Mouse (Mus musculus) midbrain, embryonic 15.5 days (tissue): ENCODE results near the gene Gm26620. TPM values are rescaled to one million over a fixed set of nuclear protein-coding genes. Genes with fewer than 3 reads are reported as not detected.
A peak's percentile ranks its signal among the peaks of the same experiment; 100 is the strongest.

ENCODE experiments used
- ATAC-seq: fragments of 200-750 bp; cut with Nextera tagmentation; replicated peaks from 2 replicates; pipeline ENCODE4 v1.8.0; 2017; ENCODE audit warnings: moderate TSS enrichment
- H3K27ac ChIP-seq: fragments of 300-500 bp; sonication (generic); 2 replicates; pipeline ENCODE4 v1.5.1; 2015; ENCODE audit warnings: mild to moderate bottlenecking, inconsistent platforms
- H3K27me3 ChIP-seq: fragments of 300-500 bp; sonication (generic); replicated peaks from 2 replicates; pipeline ENCODE4 v1.6.1; 2015; ENCODE audit warnings: inconsistent platforms
- H3K36me3 ChIP-seq: fragments of 300-500 bp; sonication (generic); replicated peaks from 2 replicates; pipeline ENCODE4 v1.6.1; 2015; ENCODE audit warnings: inconsistent platforms
- H3K4me1 ChIP-seq: fragments of 300-500 bp; sonication (generic); 2 replicates; pipeline ENCODE4 v1.6.1; 2015; ENCODE audit warnings: inconsistent platforms
- H3K4me2 ChIP-seq: fragments of 300-500 bp; sonication (generic); 2 replicates; pipeline ENCODE4 v1.6.1; 2015; ENCODE audit warnings: inconsistent platforms, mild to moderate bottlenecking, moderate library complexity
- H3K4me3 ChIP-seq: fragments of 300-500 bp; sonication (generic); 2 replicates; pipeline ENCODE4 v1.5.1; 2015; ENCODE audit warnings: mild to moderate bottlenecking, inconsistent platforms
- H3K9ac ChIP-seq: fragments of 300-500 bp; sonication (generic); 2 replicates; pipeline ENCODE4 v1.6.1; 2015; ENCODE audit warnings: mild to moderate bottlenecking, inconsistent platforms
- H3K9me3 ChIP-seq: fragments of 300-500 bp; sonication (generic); 2 replicates; pipeline ENCODE4 v1.6.1; 2016; ENCODE audit warnings: inconsistent platforms
- WGBS: fragments of 180-500 bp; shearing (Covaris S2); methylation state at CpG from one replicate; pipeline ENCODE4 v1.1.7; 2015; ENCODE audit warnings: mixed read lengths; 5-methylcytosine and 5-hydroxymethylcytosine counted together
- polyA plus RNA-seq: library from polyadenylated mRNA; unstranded; fragments of >200 nt; fragmentation: Nextera tagmentation; extraction: Ambion mirVana; gene quantifications from 2 replicates; pipeline ENCODE4 v1.2.1, GENCODE M21; 2015

Gm26620 gene
- polyA plus RNA-seq, 1 experiment from 2014 or later: 0.76 TPM

DNA sequence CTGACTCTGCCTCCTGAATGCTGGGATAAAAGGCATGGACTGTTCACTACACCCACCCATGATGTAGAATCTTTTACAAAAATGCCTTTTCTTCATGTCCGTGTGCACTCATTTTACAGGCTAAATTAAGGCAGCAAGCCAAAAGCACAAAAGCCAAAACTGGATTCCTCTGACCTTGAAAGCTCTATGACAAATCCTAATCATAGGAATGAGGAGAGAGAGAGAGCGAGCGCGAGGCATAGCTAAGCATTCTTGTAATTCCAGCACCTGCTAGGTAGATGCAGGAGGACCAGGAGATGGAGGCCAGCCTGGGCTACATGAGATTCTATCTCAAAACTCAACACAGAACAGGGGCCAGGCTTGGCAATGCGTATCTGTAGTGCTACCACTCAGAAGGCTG is 8.0 kb upstream of the Gm26620 start:
- ATAC-seq: no peak
- Histone ChIP-seq H3K4me2 (no peak overlapping the region), H3K4me3 (no peak overlapping the region), H3K4me1 (no peaks in the 10 kb centered on the region), H3K9ac (no peak overlapping the region), H3K27ac (no peak overlapping the region), H3K27me3 (no peaks in the 10 kb centered on the region), H3K36me3 (peaks cover 28% of the 10 kb centered on the region; the same call in 1 of the 2 replicates), H3K9me3 (no peaks in the 10 kb centered on the region)
- WGBS: 96% methylated on average over 5 of the region's 5 CpGs

DNA sequence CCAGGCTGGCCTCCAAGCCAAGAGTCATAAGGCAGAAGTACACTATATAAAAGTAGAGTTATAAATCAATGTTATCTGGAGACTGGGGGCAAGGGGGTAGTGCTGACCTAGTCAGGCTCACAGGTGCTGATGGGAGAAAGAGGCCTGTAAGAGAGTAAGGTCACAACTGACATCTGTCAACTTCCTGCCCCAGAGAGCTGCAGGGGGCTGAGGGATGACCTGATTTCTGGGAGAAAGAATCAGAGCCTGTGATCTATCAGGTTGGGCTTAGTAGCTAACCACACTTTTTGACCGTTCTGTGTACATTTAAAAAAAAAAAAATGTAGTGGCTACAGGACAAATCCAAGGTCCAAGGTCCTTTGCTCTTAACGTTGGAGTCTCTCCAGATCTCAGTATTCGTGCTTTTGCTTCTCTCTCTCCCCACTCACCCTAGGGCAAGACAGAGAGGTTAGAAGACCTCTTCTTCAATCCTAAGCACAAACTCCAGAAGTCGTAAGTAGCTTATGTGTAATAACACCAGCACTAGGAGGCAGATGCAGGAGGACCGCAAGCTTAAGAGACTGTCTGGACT is 1.9 kb upstream of the Gm26620 start:
- Histone ChIP-seq H3K4me2 (no peak overlapping the region), H3K9me3 (no peaks in the 10 kb centered on the region), H3K27ac (no peak overlapping the region), H3K36me3 (peaks cover 13% of the 10 kb centered on the region; the same call in 1 of the 2 replicates), H3K9ac (no peak overlapping the region), H3K4me1 (peaks cover 22% of the 10 kb centered on the region), H3K27me3 (no peaks in the 10 kb centered on the region), H3K4me3 (no peak overlapping the region)
- WGBS: 92% methylated on average over 5 of the region's 5 CpGs
- no peak for ATAC-seq

- Histone ChIP-seq H3K27ac (peak overlapping the region; percentile 88; the same call in 1 of the 2 replicates), H3K9ac (peak overlapping the region; percentile 93), H3K9me3 (no peaks in the 10 kb centered on the region), H3K4me3 (peak overlapping the region; percentile 85), H3K36me3 (peaks cover 8% of the 10 kb centered on the region; the same call in 1 of the 2 replicates), H3K4me1 (peaks cover 22% of the 10 kb centered on the region), H3K27me3 (no peaks in the 10 kb centered on the region), H3K4me2 (peak overlapping the region; percentile 62)
- ATAC-seq: peak; percentile 19; the same call in 1 of the 2 replicates
- WGBS: 33% methylated on average over 8 of the region's 8 CpGs
Measured at GRCm38 (mm10) chr1:170884390-170884789, 475 bp upstream of the Gm26620 start.

DNA sequence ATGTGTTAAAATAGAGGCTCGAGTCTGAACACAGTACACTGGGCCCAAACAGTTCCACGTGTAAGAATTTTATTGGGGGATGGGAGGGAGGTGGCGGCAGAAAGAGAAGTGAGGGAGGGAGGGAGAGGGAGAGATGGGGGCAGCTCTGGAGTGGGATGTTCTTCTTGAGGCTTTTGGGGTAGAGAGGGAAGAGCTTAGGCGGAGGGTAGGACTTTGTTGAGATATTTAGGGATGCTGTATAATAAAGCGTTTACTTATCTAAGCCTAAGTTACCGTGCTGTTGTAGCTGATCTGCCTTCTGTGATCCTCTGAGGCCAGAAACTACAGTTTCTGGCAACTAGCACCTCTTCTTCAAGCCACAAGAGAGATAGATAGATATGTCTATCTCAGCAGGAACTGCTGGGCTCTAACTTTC is 1.2 kb downstream of the Gm26620 start:
- H3K4me1 ChIP-seq: peaks cover 22% of the 10 kb centered on the region
- no peaks in the 10 kb centered on the region for H3K27me3 ChIP-seq
- no peak overlapping the region for H3K4me2 ChIP-seq
- H3K36me3 ChIP-seq: no peaks in the 10 kb centered on the region
- no peak overlapping the region for H3K4me3 ChIP-seq
- no peak overlapping the region for H3K9ac ChIP-seq
- H3K9me3 ChIP-seq: no peaks in the 10 kb centered on the region
- 55% methylated on average over 6 of the region's 6 CpGs for WGBS
- ATAC-seq: no peak
- H3K27ac ChIP-seq: no peak overlapping the region

DNA sequence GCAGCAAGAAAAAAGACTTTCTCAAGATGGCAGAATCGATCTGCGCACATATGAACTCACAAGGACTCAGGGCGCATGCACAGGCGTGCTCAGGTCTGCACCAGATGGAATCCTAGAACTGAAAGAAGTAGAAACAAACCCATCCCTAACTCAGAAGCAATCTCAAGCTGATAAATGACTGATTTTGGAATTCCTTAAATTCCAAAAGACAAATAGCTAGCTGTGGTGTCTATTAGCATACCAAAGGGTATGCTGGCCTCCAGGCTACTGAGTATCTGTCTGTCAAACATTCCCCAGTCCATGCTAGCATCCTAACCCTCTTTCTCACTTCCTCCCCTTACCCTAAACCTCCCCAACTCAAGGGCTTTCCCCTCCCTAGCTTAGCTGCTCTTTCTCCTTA is 4.4 kb downstream of the Gm26620 start:
- ATAC-seq: no peak
- H3K4me3 ChIP-seq: no peak overlapping the region
- no peak overlapping the region for H3K4me2 ChIP-seq
- peaks cover 6% of the 10 kb centered on the region for H3K4me1 ChIP-seq
- no peak overlapping the region for H3K9ac ChIP-seq
- no peaks in the 10 kb centered on the region for H3K27me3 ChIP-seq
- no peaks in the 10 kb centered on the region for H3K9me3 ChIP-seq
- H3K36me3 ChIP-seq: no peaks in the 10 kb centered on the region
- H3K27ac ChIP-seq: no peak overlapping the region
- WGBS: 74% methylated on average over 4 of the region's 4 CpGs

DNA sequence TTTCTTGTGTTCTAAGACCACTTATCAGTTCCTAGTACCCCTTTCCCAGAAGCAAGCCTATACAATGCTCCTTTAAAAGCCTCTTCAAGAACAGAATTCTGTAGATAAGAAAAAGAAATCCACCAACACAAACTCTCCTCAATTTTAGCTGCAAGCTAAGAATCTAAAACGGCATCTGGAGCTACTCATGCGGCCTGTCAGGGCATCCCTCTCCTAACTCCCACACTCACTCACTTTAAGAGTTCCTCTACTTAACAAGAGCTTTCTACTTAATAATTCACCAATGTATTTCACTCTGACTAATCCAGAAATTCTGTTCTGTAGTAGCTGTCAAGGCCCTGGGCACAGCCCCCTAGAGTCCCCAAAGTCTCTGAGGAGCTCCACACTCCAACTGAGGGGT is 6.8 kb downstream of the Gm26620 start:
- Histone ChIP-seq H3K4me1 (no peaks in the 10 kb centered on the region), H3K9ac (no peak overlapping the region), H3K27me3 (no peaks in the 10 kb centered on the region), H3K4me2 (no peak overlapping the region), H3K4me3 (no peak overlapping the region), H3K36me3 (no peaks in the 10 kb centered on the region), H3K27ac (no peak overlapping the region), H3K9me3 (no peaks in the 10 kb centered on the region)
- WGBS: 70% methylated on average over 2 of the region's 2 CpGs
- no peak for ATAC-seq

DNA sequence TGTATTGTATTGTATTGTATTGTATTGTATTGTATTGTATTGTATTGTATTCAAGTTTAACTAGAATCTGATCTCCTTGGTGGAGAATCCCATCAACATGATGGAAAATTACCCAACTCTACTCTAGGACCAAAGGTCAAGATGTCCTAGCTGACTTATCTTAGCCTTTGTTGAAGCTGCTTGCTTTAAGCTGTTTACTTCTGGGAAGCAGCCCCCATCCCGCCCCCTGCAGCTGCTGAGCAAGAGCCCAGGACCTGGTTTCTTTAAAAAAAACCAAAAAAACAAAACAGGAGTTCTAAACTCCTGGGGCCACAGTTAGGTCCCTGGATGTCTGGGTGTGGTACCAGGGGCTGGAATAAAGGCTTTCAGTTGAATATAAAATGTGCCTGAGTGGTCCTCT is 7.4 kb downstream of the Gm26620 start:
- Histone ChIP-seq H3K9ac (no peak overlapping the region), H3K27me3 (no peaks in the 10 kb centered on the region), H3K36me3 (no peaks in the 10 kb centered on the region), H3K4me2 (no peak overlapping the region), H3K27ac (no peak overlapping the region), H3K4me3 (no peak overlapping the region), H3K4me1 (no peaks in the 10 kb centered on the region), H3K9me3 (no peaks in the 10 kb centered on the region)
- no peak for ATAC-seq
- 39% methylated on average over 1 of the region's 1 CpGs for WGBS

DNA sequence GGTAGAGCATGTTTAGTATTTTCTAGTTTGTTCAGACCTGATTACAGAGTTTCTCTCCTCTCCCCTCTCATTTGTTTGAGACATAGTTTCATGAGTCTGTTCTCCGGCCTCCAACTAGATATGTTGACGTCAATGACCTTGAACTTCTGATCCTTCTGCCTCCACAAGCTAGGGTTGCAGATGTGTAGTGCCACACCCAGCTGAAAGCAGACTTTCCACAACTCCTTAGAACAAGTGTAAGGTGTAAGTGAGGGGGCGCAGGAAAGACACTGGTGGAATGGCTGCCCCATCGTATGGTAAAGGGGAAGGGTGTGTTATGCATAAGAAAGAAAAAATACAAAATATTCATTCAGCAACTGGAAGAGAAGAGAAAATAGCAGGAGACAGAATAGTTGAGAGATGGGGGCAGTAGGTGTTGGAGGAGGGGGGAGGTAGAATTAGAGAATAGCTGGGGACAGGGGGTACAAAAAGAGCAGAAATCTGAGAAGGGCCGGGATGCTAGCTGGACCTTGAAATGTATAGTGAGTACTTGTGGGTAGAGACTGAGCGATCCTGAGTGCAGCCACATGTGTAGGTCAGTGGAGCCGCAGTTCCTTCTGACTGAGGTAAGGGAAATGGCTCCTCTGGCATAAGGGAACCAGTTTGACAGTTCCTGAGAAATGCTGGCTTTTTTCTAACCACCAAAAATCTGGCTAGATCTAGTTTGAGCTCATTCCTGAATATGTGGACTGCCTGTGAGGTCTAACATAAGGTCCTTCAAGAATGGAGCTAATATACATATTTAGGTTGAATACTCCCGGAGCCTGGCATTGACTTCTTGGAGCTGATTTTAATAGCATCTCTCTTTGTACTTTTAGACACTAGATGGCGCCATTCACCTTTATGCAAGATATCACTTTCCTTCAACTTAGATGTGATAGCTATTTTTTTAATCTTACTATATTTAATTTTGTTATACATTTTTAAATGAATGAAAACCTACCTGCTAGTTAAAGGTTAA is 10.0 kb downstream of the Gm26620 start:
- Histone ChIP-seq H3K4me2 (no peak overlapping the region), H3K4me3 (no peak overlapping the region), H3K27me3 (no peaks in the 10 kb centered on the region; the same call in 1 of the 2 replicates), H3K9ac (no peak overlapping the region), H3K4me1 (no peaks in the 10 kb centered on the region), H3K27ac (no peak overlapping the region), H3K36me3 (no peaks in the 10 kb centered on the region), H3K9me3 (no peaks in the 10 kb centered on the region)
- 65% methylated on average over 9 of the region's 9 CpGs for WGBS
- no peak for ATAC-seq

GRCm38 (mm10) chr1:170896651-170897281 is 11.9 kb downstream of the Gm26620 start:
- Histone ChIP-seq H3K27ac (no peak overlapping the region), H3K9ac (no peak overlapping the region), H3K4me2 (no peak overlapping the region), H3K9me3 (no peaks in the 10 kb centered on the region), H3K4me3 (no peak overlapping the region), H3K27me3 (no peaks in the 10 kb centered on the region; the same call in 1 of the 2 replicates), H3K4me1 (no peaks in the 10 kb centered on the region), H3K36me3 (no peaks in the 10 kb centered on the region)
- WGBS: 81% methylated on average over 5 of the region's 5 CpGs
- ATAC-seq: no peak

- Histone ChIP-seq H3K4me3 (no peak overlapping the region), H3K9ac (no peak overlapping the region), H3K9me3 (no peaks in the 10 kb centered on the region), H3K27ac (no peak overlapping the region), H3K36me3 (no peaks in the 10 kb centered on the region), H3K4me1 (no peaks in the 10 kb centered on the region), H3K4me2 (no peak overlapping the region), H3K27me3 (no peaks in the 10 kb centered on the region; the same call in 1 of the 2 replicates)
- WGBS: 78% methylated on average over 16 of the region's 16 CpGs
- no peak for ATAC-seq
Measured at GRCm38 (mm10) chr1:170898413-170899075, 13.7 kb downstream of the Gm26620 start.

GRCm38 (mm10) chr1:170900799-170901467 is 16.1 kb downstream of the Gm26620 start:
- Histone ChIP-seq H3K9me3 (no peaks in the 10 kb centered on the region), H3K27ac (no peak overlapping the region), H3K4me3 (no peak overlapping the region), H3K36me3 (no peaks in the 10 kb centered on the region), H3K4me1 (no peaks in the 10 kb centered on the region), H3K9ac (no peak overlapping the region), H3K27me3 (peaks cover 3% of the 10 kb centered on the region; the same call in 1 of the 2 replicates), H3K4me2 (peak overlapping the region; percentile 7; the same call in 1 of the 2 replicates)
- WGBS: 29% methylated on average over 10 of the region's 10 CpGs
- ATAC-seq: peak; percentile 50; the same call in 1 of the 2 replicates
